14 mouse cellular contexts compared by ENCODE assay signal in genomic region chr10:58352364-58352763, GRCm38 (mm10).
"Had no signal": no experiment of that assay in that cellular context is flagged by ENCODE, and none has a peak within 500 bp of the region (broad histone marks: within the 10 kb centered on the region; RNA-seq: fewer than 3 reads in every experiment).

No protein-coding gene starts in this region.

- DNase-seq: kidney, adult 2 months; kidney, postnatal 25 days; left cerebral cortex, postnatal 4 days; liver, embryonic 13.5 days; lung, adult 2 months; lung, postnatal 36 days; spleen, adult 18-20 months; thymus, postnatal 36 days had no signal

- H3K4me3 ChIP-seq: intestine, embryonic 15.5 days; limb, embryonic 13.5 days; liver, embryonic 13.5 days; midbrain, embryonic 12.5 days; neural tube, embryonic 15.5 days; stomach, embryonic 15.5 days had no signal

- H3K36me3 ChIP-seq: intestine, embryonic 15.5 days; liver, embryonic 13.5 days; midbrain, embryonic 12.5 days; neural tube, embryonic 15.5 days; stomach, embryonic 15.5 days had no signal

- H3K9me3 ChIP-seq: intestine, embryonic 15.5 days; limb, embryonic 13.5 days; liver, embryonic 13.5 days; midbrain, embryonic 12.5 days; neural tube, embryonic 15.5 days; stomach, embryonic 15.5 days had no signal

- H3K27me3 ChIP-seq: intestine, embryonic 15.5 days; limb, embryonic 13.5 days; liver, embryonic 13.5 days; midbrain, embryonic 12.5 days; neural tube, embryonic 15.5 days; stomach, embryonic 15.5 days had no signal

- H3K27ac ChIP-seq: intestine, embryonic 15.5 days; limb, embryonic 13.5 days; liver, embryonic 13.5 days; midbrain, embryonic 12.5 days; neural tube, embryonic 15.5 days; stomach, embryonic 15.5 days had no signal

- H3K4me1 ChIP-seq: neural tube, embryonic 15.5 days had no signal

- H3K9ac ChIP-seq: intestine, embryonic 15.5 days; limb, embryonic 13.5 days; liver, embryonic 13.5 days; midbrain, embryonic 12.5 days; neural tube, embryonic 15.5 days; stomach, embryonic 15.5 days had no signal

- ATAC-seq: midbrain, embryonic 16.5 days had no signal

- H3K4me2 ChIP-seq: intestine, embryonic 15.5 days; limb, embryonic 13.5 days; liver, embryonic 13.5 days; midbrain, embryonic 12.5 days; neural tube, embryonic 15.5 days; stomach, embryonic 15.5 days had no signal
